Mouse (Mus musculus) lung, postnatal 0 days (tissue): ENCODE measurements around the gene Marveld1.

Source experiments
- CTCF ChIP-seq: IDR thresholded peaks from 2 replicates; pipeline ENCODE4 v1.5.1; 2016; ENCODE audit warnings: antibody characterized with exemption, mild to moderate bottlenecking
- EP300 ChIP-seq: IDR thresholded peaks from 2 replicates; pipeline ENCODE4 v1.6.1; 2016; ENCODE audit warnings: antibody characterized with exemption, mild to moderate bottlenecking, control low read depth

- TF ChIP-seq CTCF, result no peak
- TF ChIP-seq EP300, result no peak
Measured at GRCm38 (mm10) chr19:42099406-42099805, 47.8 kb upstream of the Marveld1 start.
